Mouse (Mus musculus) cerebellum, postnatal 10 days (tissue): ENCODE measurements around the gene Snrnp35.
A peak's percentile ranks its signal among the peaks of the same experiment; 100 is the strongest.

ENCODE experiments used
- DNase-seq, 2 experiments: peaks; one replicate each; pipeline ENCODE4 v3.0.0; 2021; ENCODE audit warnings: mixed read lengths in 2 of 2

Snrnp35 gene

DNA sequence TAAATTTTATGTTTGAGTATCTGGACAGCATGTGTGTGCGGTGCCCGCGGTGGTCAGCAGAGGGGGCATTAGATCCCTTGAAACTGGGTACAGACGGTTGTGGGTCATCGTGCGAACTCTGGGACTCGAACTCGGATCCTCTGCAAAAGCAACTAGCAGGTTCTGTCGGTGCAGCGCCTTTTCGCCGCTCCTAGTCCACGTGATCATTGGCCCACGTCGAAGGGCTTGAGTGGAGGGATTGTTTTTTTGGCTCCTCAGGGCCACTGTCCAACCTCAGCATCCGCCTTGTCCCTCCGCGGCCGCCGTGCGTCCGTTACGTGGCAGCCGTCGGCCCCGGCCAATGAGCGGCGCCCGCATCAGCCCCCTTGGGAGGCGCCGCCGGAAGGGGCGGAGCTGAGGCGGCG, 57.5 kb downstream of the Snrnp35 start, which contains the start of gene Tmed2:
Gene Tmed2, plus strand, starts transcription at position 313 of the 404 bp plus-strand sequence.
- DNase-seq = peak; percentile 96 to 98
